Mouse (Mus musculus): ENCODE results near the gene Rrp9. TPM values are rescaled to one million over a fixed set of nuclear protein-coding genes. Genes with fewer than 3 reads are reported as not detected.

Gene Rrp9
- polyA plus RNA-seq, 1 experiment, result 18.3 TPM

GRCm38 (mm10) chr9:106499667-106500066, 23.9 kb downstream of the Rrp9 start, which contains the start of gene Iqcf1:
Gene Iqcf1, plus strand, starts transcription at chr9:106499967.
- Histone ChIP-seq H3K4me3 (ENCODE audit: low read depth, low read length) (no peak within 1 kb of the TSS), H3K4me1 (ENCODE audit: control insufficient read depth, insufficient read depth, insufficient read length, low read length) (no peaks in the 10 kb centered on the region), H3K27ac (ENCODE audit: insufficient read depth, low read depth, low read length) (no peak within 1 kb of the TSS), H3K27me3 (ENCODE audit: control insufficient read depth, insufficient read depth, low read length) (no peaks in the 10 kb centered on the region), H3K36me3 (ENCODE audit: control insufficient read depth, insufficient read depth, low read length) (no peaks in the 10 kb centered on the region)
- no peak for TF ChIP-seq CTCF (IDR thresholded peaks at IDR 0.05; ENCODE audit: extremely low read depth, insufficient read length, insufficient replicate concordance, low read depth, low read length)
- TF ChIP-seq POLR2A (IDR thresholded peaks at IDR 0.05; ENCODE audit: low read depth, low read length), result no peak
- WGBS, result 92% methylated on average over 6 of the region's 6 CpGs

- Histone ChIP-seq H3K36me3 (ENCODE audit: control insufficient read depth, insufficient read depth, low read length) (no peaks in the 10 kb centered on the region), H3K4me1 (ENCODE audit: control insufficient read depth, insufficient read depth, insufficient read length, low read length) (no peaks in the 10 kb centered on the region), H3K27me3 (ENCODE audit: control insufficient read depth, insufficient read depth, low read length) (no peaks in the 10 kb centered on the region), H3K27ac (ENCODE audit: insufficient read depth, low read depth, low read length) (no peak overlapping the region), H3K4me3 (ENCODE audit: low read depth, low read length) (no peak overlapping the region)
- WGBS, result 84% methylated on average over 22 of the region's 22 CpGs
- TF ChIP-seq CTCF (IDR thresholded peaks at IDR 0.05; ENCODE audit: extremely low read depth, insufficient read length, insufficient replicate concordance, low read depth, low read length) (no peak), POLR2A (IDR thresholded peaks at IDR 0.05; ENCODE audit: low read depth, low read length) (no peak)
Measured at GRCm38 (mm10) chr9:106501846-106502245, 26.1 kb downstream of the Rrp9 start.

GRCm38 (mm10) chr9:106504246-106504645, 28.5 kb downstream of the Rrp9 start:
- H3K36me3 ChIP-seq (ENCODE audit: control insufficient read depth, insufficient read depth, low read length), result no peaks in the 10 kb centered on the region
- 79% methylated on average over 6 of the region's 6 CpGs for WGBS
- no peak overlapping the region for H3K4me3 ChIP-seq (ENCODE audit: low read depth, low read length)
- H3K27me3 ChIP-seq (ENCODE audit: control insufficient read depth, insufficient read depth, low read length), result no peaks in the 10 kb centered on the region; the same call in none of the 2 replicates
- no peak overlapping the region for H3K27ac ChIP-seq (ENCODE audit: insufficient read depth, low read depth, low read length)
- TF ChIP-seq CTCF (IDR thresholded peaks at IDR 0.05; ENCODE audit: extremely low read depth, insufficient read length, insufficient replicate concordance, low read depth, low read length) (no peak), POLR2A (IDR thresholded peaks at IDR 0.05; ENCODE audit: low read depth, low read length) (no peak)
- no peaks in the 10 kb centered on the region for H3K4me1 ChIP-seq (ENCODE audit: control insufficient read depth, insufficient read depth, insufficient read length, low read length)

- Histone ChIP-seq H3K27me3 (ENCODE audit: control insufficient read depth, insufficient read depth, low read length) (no peaks in the 10 kb centered on the region; the same call in none of the 2 replicates), H3K4me1 (ENCODE audit: control insufficient read depth, insufficient read depth, insufficient read length, low read length) (no peaks in the 10 kb centered on the region), H3K36me3 (ENCODE audit: control insufficient read depth, insufficient read depth, low read length) (no peaks in the 10 kb centered on the region), H3K4me3 (ENCODE audit: low read depth, low read length) (no peak overlapping the region), H3K27ac (ENCODE audit: insufficient read depth, low read depth, low read length) (no peak overlapping the region)
- 88% methylated on average over 10 of the region's 10 CpGs for WGBS
- TF ChIP-seq POLR2A (IDR thresholded peaks at IDR 0.05; ENCODE audit: low read depth, low read length) (no peak), CTCF (IDR thresholded peaks at IDR 0.05; ENCODE audit: extremely low read depth, insufficient read length, insufficient replicate concordance, low read depth, low read length) (no peak)
Measured at GRCm38 (mm10) chr9:106509356-106509755, 33.6 kb downstream of the Rrp9 start.

GRCm38 (mm10) chr9:106512729-106513450, 37.1 kb downstream of the Rrp9 start:
- Histone ChIP-seq H3K4me1 (ENCODE audit: control insufficient read depth, insufficient read depth, insufficient read length, low read length) (no peaks in the 10 kb centered on the region), H3K27ac (ENCODE audit: insufficient read depth, low read depth, low read length) (no peak overlapping the region), H3K36me3 (ENCODE audit: control insufficient read depth, insufficient read depth, low read length) (no peaks in the 10 kb centered on the region), H3K27me3 (ENCODE audit: control insufficient read depth, insufficient read depth, low read length) (no peaks in the 10 kb centered on the region; the same call in none of the 2 replicates), H3K4me3 (ENCODE audit: low read depth, low read length) (no peak overlapping the region)
- TF ChIP-seq POLR2A (IDR thresholded peaks at IDR 0.05; ENCODE audit: low read depth, low read length) (no peak), CTCF (IDR thresholded peaks at IDR 0.05; ENCODE audit: extremely low read depth, insufficient read length, insufficient replicate concordance, low read depth, low read length) (no peak)
- WGBS, result 49% methylated on average over 13 of the region's 13 CpGs

GRCm38 (mm10) chr9:106513566-106513965, 37.8 kb downstream of the Rrp9 start:
- whole genome bisulfite sequencing, result 77% methylated on average over 6 of the region's 6 CpGs
- Histone ChIP-seq H3K27ac (ENCODE audit: insufficient read depth, low read depth, low read length) (no peak overlapping the region), H3K27me3 (ENCODE audit: control insufficient read depth, insufficient read depth, low read length) (no peaks in the 10 kb centered on the region; the same call in 1 of the 2 replicates), H3K4me3 (ENCODE audit: low read depth, low read length) (no peak overlapping the region), H3K36me3 (ENCODE audit: control insufficient read depth, insufficient read depth, low read length) (no peaks in the 10 kb centered on the region), H3K4me1 (ENCODE audit: control insufficient read depth, insufficient read depth, insufficient read length, low read length) (no peaks in the 10 kb centered on the region)
- TF ChIP-seq CTCF (IDR thresholded peaks at IDR 0.05; ENCODE audit: extremely low read depth, insufficient read length, insufficient replicate concordance, low read depth, low read length) (no peak), POLR2A (IDR thresholded peaks at IDR 0.05; ENCODE audit: low read depth, low read length) (no peak)

- no peak for TF ChIP-seq POLR2A (IDR thresholded peaks at IDR 0.05; ENCODE audit: low read depth, low read length)
- TF ChIP-seq CTCF (IDR thresholded peaks at IDR 0.05; ENCODE audit: extremely low read depth, insufficient read length, insufficient replicate concordance, low read depth, low read length), result no peak
- Histone ChIP-seq H3K4me3 (ENCODE audit: low read depth, low read length) (no peak within 1 kb of the TSS), H3K27ac (ENCODE audit: insufficient read depth, low read depth, low read length) (no peak within 1 kb of the TSS), H3K27me3 (ENCODE audit: control insufficient read depth, insufficient read depth, low read length) (no peaks in the 10 kb centered on the region; the same call in 1 of the 2 replicates), H3K4me1 (ENCODE audit: control insufficient read depth, insufficient read depth, insufficient read length, low read length) (no peaks in the 10 kb centered on the region), H3K36me3 (ENCODE audit: control insufficient read depth, insufficient read depth, low read length) (no peaks in the 10 kb centered on the region)
- 85% methylated on average over 4 of the region's 4 CpGs for WGBS
Measured at GRCm38 (mm10) chr9:106514273-106514672, 38.5 kb downstream of the Rrp9 start, which contains the start of gene Iqcf5. Gene Iqcf5, plus strand, starts transcription at chr9:106514573.

All from small intestine, adult 2 months (tissue).